Mouse (Mus musculus) kidney, adult 2 months (tissue): ENCODE measurements around the gene Kirrel3.

Experiments
- CTCF ChIP-seq: fragments of 200-500 bp; conservative IDR thresholded peaks from 2 replicates; pipeline ENCODE4 v1.5.1; 2011; ENCODE audit warnings: low read depth, mild to moderate bottlenecking, control low read depth, low read length, moderate library complexity, mixed read lengths; ENCODE audit not compliant: insufficient read depth, insufficient read length
- POLR2A ChIP-seq: fragments of 200-500 bp; IDR thresholded peaks from one replicate; pipeline ENCODE4 v1.6.1; 2011; ENCODE audit warnings: low read depth, low read length, control low read depth

DNA sequence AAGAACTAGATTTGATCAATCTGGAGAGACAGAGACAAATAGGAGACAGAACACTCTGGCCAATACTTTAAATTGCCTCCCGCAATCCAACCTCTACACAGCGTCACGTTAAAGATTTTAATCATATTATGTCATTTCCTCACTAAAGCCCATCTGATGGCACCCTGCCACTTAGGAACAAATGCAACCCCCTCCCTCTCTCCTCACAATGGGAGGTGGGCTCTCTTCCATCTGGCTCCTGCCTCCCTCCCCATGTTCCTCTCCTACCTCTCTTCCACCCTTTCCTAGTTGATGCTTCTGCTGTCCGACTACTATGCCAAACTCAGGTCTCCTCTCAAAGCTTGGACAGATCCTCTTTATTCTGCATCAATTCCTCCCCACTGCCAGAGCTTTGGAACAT is 365.4 kb downstream of the Kirrel3 start:
- TF ChIP-seq CTCF (no peak), POLR2A (no peak)
